Mouse (Mus musculus): ENCODE data around the gene Ssb. TPM values are rescaled to one million over a fixed set of nuclear protein-coding genes. Genes with fewer than 3 reads are reported as not detected.
"Not testable (repeated sequence)": the region's sequence is repeated elsewhere in the genome, so short reads cannot be mapped to it uniquely, and the experiment has no call there.

Ssb gene
- total RNA-seq, 2 experiments from 2014 or later: 137 to 144 TPM

DNA sequence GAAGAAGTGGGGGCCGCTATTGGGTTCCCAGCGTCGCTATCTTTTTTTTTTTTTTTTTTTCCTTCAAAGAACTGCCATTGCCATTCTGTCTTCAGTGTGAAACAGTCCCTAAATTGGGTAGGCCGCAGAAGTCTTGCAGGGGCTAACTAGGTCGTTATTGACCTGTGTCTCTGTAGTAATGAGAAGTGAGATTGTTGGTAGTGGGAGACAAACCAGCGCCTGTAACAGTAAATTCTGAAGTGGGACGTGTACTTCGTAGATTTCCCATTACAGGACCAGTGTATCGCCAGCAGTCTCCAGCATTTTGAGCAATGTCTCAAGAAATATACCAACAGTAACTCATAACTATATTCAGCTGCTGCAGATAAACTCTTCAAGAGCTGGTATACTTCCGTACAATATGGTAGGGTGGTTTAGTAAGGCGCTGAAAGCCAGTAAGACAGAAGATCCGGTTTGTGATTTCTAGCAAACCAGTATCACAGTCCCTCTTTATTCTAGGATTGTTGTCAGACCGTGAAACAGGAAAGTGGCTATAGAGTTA lies 825 bp downstream of the Ssb start:
- no peak for DNase-seq

DNA sequence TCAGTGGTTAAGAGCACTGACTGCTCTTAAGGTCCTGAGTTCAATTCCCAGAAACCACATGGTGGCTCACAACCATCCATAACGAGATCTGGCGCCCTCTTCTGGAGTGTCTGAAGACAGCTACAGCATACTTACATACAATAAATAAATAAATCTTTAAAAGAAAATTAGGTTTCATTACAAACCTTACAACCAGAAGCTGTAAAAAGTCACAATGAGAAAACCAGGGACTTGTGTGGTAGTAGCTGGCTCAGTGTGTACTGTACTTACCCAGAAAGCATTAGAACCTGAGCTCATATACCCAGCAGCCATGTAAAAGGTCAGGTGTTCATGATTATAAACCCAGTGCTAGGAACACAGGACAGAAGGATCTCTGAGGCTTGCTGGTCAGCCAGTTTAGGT lies 22.6 kb downstream of the Ssb start:
- DNase-seq: no peak

DNA sequence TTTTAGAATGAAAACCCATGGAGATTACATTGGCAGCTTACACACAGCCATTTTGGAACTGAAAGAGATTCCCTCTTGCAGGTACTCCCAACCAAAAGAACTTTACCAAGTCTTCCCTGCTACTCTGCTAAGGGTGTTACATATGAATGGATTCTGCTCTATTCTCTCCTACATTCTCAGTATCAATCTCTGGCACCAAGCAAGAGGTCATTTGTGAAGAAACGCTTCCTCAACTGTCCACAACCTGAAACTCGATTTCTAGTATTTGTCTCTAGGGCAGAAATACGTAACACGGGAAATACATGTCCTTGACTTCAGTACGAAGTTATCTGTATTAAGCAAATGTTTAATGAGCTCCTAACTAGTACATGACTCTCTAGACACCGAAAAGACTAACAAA lies 23.2 kb downstream of the Ssb start:
- no peak for DNase-seq

- peak in 1 of 2 experiments; percentile 9 for DNase-seq
These were observed 23.7 kb downstream of the Ssb start for GRCm38 (mm10) chr2:69885050-69885449.

DNA sequence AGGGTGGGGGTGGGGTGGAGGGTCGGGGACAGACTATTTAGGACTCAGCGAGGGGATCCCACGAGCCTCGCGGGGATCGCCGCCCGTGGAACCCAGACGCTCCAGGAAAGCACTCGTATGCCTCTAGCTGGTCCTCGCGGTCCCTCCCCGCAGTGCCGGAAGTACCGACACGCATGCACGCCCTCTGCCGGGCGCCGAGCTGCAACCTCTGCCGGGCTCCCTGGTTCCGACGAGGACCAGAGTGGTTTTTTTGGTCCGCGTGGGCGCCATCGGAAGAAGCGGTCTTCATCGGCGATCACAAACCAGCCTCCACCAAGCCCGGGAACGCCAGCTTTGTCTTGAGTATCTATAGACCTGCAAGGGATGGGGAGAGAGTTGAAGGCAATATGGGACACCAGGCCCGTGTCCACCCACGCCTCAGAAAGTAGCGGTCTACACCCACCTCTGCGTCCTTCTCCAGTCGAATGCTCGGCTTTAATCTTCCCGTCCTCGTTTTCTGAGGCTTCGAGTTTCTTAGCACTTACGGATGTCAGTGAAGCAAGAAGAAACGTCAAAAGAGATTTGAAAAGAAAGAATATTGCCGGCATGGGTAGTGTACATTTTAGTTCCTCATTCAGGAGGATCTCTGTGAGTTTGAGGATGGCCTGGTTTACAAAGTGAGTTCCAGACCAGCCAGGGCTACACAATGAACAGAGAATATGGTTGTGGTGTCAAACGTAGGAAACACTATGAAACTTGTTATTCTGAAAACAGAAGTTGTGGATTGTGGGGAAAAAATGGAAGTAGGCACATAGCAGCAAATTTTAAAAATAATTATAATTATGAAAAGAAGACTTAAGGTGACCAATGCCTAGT lies 24.3 kb downstream of the Ssb start, which contains the start of gene Mettl5:
TSS of gene Mettl5 (minus strand) at position 165 of the 855 bp plus-strand sequence.
- DNase-seq: peak; percentile 83 to 84

- DNase-seq: no peak
These were observed 27.6 kb downstream of the Ssb start for GRCm38 (mm10) chr2:69888957-69889356.

DNA sequence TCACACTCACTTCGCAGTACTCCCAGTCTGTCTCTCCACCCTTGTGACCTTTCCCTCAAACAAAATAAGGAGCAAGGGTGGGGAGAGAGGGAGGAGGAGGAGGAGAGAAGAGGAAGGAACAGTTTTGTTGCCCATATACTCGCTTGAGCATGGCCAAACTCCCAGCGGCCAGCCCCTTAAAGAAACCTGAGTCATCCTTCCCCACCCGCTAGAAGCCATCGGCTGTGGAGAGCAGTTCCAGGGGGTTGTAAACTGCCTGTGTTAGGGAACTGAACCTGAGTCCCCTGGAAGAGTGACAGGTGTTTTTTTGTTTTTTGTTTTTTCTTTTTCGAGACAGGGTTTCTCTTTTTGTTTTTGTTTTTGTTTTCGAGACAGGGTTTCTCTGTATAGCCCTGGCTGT lies 29.5 kb downstream of the Ssb start:
- DNase-seq: no peak

DNA sequence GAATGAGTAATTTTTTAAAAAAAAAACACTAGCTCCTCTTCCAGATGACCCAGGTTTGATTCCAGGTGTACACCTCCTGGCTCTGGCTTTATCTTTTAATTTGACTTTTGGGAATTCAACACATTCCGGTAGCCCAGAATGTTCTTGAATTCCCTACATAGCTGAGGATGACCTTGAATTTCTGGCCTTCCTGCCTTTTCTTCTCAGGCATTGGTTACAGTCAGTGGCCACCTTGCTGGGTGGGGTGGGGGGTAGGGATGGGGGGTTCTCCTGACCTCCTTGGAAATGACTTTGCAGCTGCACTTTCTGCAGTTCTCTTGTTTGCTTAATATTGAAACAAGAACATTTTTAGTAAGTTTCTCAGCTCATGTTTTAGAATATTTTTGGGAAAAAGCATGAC lies 31.8 kb downstream of the Ssb start:
- DNase-seq: no peak

DNA sequence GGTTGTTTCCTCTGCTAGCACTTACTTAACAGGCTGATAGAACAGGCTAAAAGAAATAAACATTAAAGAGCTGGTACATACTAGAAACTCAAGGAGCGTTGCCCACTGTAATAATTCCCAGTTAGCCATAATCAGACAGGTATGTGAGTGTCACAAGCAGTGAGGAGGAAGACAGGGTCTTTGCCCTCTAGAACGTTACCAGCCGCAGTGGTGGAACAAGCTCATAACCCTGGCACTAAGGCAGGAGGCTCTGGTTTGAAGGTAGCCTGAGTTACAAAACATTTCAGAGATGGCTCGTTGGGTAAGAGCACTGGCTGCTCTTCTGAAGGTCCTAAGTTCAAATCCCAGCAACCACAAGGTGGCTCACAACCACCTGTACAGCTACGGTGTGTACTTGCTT lies 32.5 kb downstream of the Ssb start:
- DNase-seq: no peak

- DNase-seq: no peak
These were observed 34.3 kb downstream of the Ssb start for GRCm38 (mm10) chr2:69895502-69896223.

GRCm38 (mm10) chr2:69896224-69896581 lies 34.8 kb downstream of the Ssb start:
- DNase-seq: no peak

DNA sequence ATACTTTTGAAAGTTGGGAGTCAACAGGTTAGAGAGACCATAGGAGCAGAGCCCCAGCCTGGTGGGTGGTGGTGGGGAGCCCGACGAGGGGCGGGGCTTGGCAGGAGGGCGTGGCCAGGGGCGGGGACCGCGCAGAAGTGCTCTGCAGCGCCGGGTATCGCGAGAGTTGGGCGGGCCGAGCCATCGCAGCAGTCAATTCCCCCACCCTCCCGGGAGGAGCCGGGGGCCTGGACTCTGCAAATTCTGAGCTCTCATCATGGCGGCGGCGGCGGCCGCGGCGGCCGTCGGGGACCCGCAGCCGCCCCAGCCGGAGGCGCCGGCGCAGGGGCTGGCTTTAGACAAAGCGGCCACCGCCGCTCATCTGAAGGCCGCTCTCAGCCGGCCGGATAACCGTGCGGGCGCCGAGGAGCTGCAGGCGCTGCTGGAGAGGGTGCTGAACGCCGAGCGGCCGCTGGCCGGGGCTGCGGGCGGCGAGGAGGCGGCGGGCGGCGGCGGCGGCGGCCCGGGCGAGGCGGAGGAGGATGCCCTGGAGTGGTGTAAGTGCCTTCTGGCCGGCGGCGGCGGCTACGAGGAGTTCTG lies 35.8 kb downstream of the Ssb start, which contains the start of gene Ubr3:
TSS of gene Ubr3 (plus strand) at position 208 of the 579 bp plus-strand sequence.
- peak; percentile 96 for DNase-seq

DNA sequence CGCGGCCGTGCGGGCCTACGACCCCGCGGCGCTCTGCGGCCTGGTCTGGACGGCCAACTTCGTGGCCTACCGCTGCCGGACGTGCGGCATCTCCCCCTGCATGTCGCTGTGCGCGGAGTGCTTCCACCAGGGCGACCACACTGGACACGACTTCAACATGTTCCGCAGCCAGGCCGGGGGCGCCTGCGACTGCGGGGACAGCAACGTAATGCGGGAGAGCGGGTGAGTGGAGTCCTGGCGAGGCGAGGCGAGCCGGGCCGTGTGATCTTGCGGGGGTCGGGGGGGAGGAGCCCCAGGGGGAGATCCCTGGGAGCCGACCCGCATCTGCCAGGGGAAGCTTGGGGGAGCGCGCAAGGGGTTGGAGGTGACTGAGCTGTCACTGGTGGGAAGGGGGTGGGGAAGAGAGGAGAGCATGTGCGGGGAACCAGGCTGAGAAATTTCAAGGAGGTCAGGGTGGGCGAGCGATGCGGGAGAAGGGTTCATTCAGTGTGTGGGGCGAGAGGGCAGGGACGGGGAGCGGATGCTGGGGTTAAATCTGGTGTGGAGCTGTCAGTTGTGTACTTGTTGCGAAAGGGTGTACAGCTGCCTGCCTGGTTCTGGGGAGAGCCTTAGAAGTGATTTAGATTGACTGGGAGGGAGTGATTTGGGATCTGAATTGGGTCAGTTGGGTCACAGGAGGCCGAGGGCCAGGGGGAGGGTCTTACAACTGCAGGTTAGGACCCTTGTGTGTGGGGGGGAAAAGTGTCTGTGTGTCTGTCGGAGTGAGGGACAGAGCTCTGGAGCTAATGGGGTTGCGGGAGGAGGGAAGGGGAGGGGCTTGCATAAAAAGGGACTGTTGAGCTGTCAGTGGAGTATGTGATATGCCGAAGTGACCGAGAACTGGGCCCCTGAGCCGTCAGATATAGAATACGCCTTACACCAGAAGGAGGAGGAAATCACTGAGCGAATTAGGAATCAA lies 36.5 kb downstream of the Ssb start:
- DNase-seq: peak; percentile 45 to 46

- no peak for DNase-seq
These were observed 42.2 kb downstream of the Ssb start for GRCm38 (mm10) chr2:69903541-69903940.

- not testable (repeated sequence) for DNase-seq
These were observed 46.0 kb downstream of the Ssb start for GRCm38 (mm10) chr2:69907394-69907793.

- no peak for DNase-seq
These were observed 51.4 kb downstream of the Ssb start for GRCm38 (mm10) chr2:69912801-69913200.

DNA sequence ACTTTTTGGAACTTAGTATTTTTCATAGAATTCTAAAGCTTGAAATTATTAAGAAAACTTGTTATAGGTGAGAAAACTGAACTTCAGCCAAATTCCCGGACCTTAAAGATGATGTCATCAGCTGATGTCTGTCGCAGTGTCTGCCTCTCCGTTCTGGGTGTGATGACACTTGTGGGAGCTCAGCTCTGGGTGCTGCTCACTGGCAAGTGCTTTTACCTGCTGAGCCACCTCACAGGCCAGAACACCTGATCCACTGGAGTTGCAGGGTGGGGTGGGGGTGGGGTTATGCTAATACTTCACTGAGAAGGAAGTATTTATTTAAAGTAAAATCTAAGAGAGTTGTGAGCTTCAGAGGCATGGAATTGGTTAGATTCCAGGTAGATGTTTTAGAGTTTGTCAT lies 55.9 kb downstream of the Ssb start:
- no peak for DNase-seq

Measured in layer of hippocampus, postnatal 36 days (tissue).